Mouse (Mus musculus): ENCODE results near the gene Ybx3. TPM values are rescaled to one million over a fixed set of nuclear protein-coding genes. Genes with fewer than 3 reads are reported as not detected.
A peak's percentile ranks its signal among the peaks of the same experiment; 100 is the strongest.

Ybx3 gene
- total and polyA plus RNA-seq, 2 experiments from 2014 or later = 33.6 to 111 TPM

DNA sequence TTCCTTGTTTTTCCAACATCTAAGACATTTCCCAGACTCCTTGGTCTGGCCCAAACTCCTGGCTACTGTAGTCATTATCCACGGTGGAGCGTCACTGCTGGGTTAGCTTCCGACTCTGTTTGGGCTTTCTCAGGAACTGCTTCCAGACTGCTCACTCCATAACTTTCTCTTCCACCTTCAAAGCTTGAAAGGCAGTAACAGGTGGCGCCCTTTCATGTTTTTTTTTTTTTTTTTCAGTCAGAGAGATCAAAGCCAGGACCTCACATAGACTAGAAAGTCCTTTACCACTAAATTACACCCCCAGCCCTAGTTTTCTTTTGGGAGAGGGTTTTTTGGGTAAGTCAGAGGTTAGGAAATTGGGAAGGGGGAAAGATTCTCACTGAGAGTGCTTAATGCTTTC lies 33.4 kb downstream of the Ybx3 start:
- Histone ChIP-seq H3K9me3 (ENCODE audit: low read length) (no peaks in the 10 kb centered on the region), H3K4me2 (ENCODE audit: low read depth, low read length, poor library complexity, severe bottlenecking) (no peak overlapping the region), H3K27me3 (ENCODE audit: insufficient read depth, low read length) (no peaks in the 10 kb centered on the region), H3K4me3 (ENCODE audit: low read depth, low read length) (no peak overlapping the region), H3K36me3 (ENCODE audit: insufficient read depth, low read length) (no peaks in the 10 kb centered on the region), H3K27ac (ENCODE audit: low read depth, low read length) (no peak overlapping the region), H3K9ac (replicated peaks; ENCODE audit: low read length, poor library complexity, severe bottlenecking) (no peak overlapping the region), H3K4me1 (ENCODE audit: insufficient read depth, low read length) (no peaks in the 10 kb centered on the region)
- TF ChIP-seq CTCF (IDR thresholded peaks at IDR 0.05) = no peak
- 64% methylated on average over 4 of the region's 4 CpGs for WGBS
- DNase-seq (ENCODE audit: low spot score) (no peak), ATAC-seq (ENCODE audit: low FRiP score) (no peak)

- ATAC-seq (ENCODE audit: low FRiP score) (peak; percentile 92), DNase-seq (ENCODE audit: low spot score) (peak; percentile 94)
- Histone ChIP-seq H3K4me2 (ENCODE audit: low read depth, low read length, poor library complexity, severe bottlenecking) (peak within 1 kb of the TSS; percentile 71), H3K36me3 (ENCODE audit: insufficient read depth, low read length) (no peaks in the 10 kb centered on the region), H3K9me3 (ENCODE audit: low read length) (no peaks in the 10 kb centered on the region), H3K4me1 (ENCODE audit: insufficient read depth, low read length) (no peaks in the 10 kb centered on the region), H3K4me3 (ENCODE audit: low read depth, low read length) (peak within 1 kb of the TSS; percentile 42), H3K9ac (replicated peaks; ENCODE audit: low read length, poor library complexity, severe bottlenecking) (no peak within 1 kb of the TSS), H3K27ac (ENCODE audit: low read depth, low read length) (no peak within 1 kb of the TSS), H3K27me3 (ENCODE audit: insufficient read depth, low read length) (no peaks in the 10 kb centered on the region)
- WGBS = 3% methylated on average over 16 of the region's 16 CpGs
- TF ChIP-seq CTCF (IDR thresholded peaks at IDR 0.05) = peak; percentile 92
Measured at GRCm38 (mm10) chr6:131353352-131353919, 34.8 kb downstream of the Ybx3 start, which contains the start of gene Styk1. Gene Styk1 (minus strand): TSS chr6:131353597.

- Histone ChIP-seq H3K9me3 (ENCODE audit: low read length) (no peaks in the 10 kb centered on the region), H3K27ac (ENCODE audit: low read depth, low read length) (no peak overlapping the region), H3K36me3 (ENCODE audit: insufficient read depth, low read length) (no peaks in the 10 kb centered on the region), H3K4me2 (ENCODE audit: low read depth, low read length, poor library complexity, severe bottlenecking) (no peak overlapping the region), H3K4me3 (ENCODE audit: low read depth, low read length) (no peak overlapping the region), H3K27me3 (ENCODE audit: insufficient read depth, low read length) (no peaks in the 10 kb centered on the region), H3K9ac (replicated peaks; ENCODE audit: low read length, poor library complexity, severe bottlenecking) (no peak overlapping the region), H3K4me1 (ENCODE audit: insufficient read depth, low read length) (no peaks in the 10 kb centered on the region)
- ATAC-seq (ENCODE audit: low FRiP score) (no peak), DNase-seq (ENCODE audit: low spot score) (no peak)
- 90% methylated on average over 2 of the region's 2 CpGs for WGBS
- no peak for TF ChIP-seq CTCF (IDR thresholded peaks at IDR 0.05)
Measured at GRCm38 (mm10) chr6:131347026-131347425, 41.2 kb downstream of the Ybx3 start.

- Histone ChIP-seq H3K4me2 (ENCODE audit: low read depth, low read length, poor library complexity, severe bottlenecking) (no peak overlapping the region), H3K27me3 (ENCODE audit: insufficient read depth, low read length) (no peaks in the 10 kb centered on the region), H3K9me3 (ENCODE audit: low read length) (no peaks in the 10 kb centered on the region), H3K4me1 (ENCODE audit: insufficient read depth, low read length) (no peaks in the 10 kb centered on the region), H3K9ac (replicated peaks; ENCODE audit: low read length, poor library complexity, severe bottlenecking) (no peak overlapping the region), H3K27ac (ENCODE audit: low read depth, low read length) (no peak overlapping the region), H3K4me3 (ENCODE audit: low read depth, low read length) (no peak overlapping the region), H3K36me3 (ENCODE audit: insufficient read depth, low read length) (no peaks in the 10 kb centered on the region)
- ATAC-seq (ENCODE audit: low FRiP score) = no peak
- WGBS = 88% methylated on average over 7 of the region's 7 CpGs
- no peak for TF ChIP-seq CTCF (IDR thresholded peaks at IDR 0.05)
- no peak for DNase-seq (ENCODE audit: low spot score)
Measured at GRCm38 (mm10) chr6:131344346-131344745, 43.9 kb downstream of the Ybx3 start.

GRCm38 (mm10) chr6:131340082-131340481 lies 48.2 kb downstream of the Ybx3 start:
- DNase-seq (ENCODE audit: low spot score) (no peak), ATAC-seq (ENCODE audit: low FRiP score) (no peak)
- no peaks in the 10 kb centered on the region for H3K9me3 ChIP-seq (ENCODE audit: low read length)
- H3K4me3 ChIP-seq (ENCODE audit: low read depth, low read length) = no peak overlapping the region
- H3K9ac ChIP-seq (replicated peaks; ENCODE audit: low read length, poor library complexity, severe bottlenecking) = no peak overlapping the region
- no peak for TF ChIP-seq CTCF (IDR thresholded peaks at IDR 0.05)
- H3K27ac ChIP-seq (ENCODE audit: low read depth, low read length) = no peak overlapping the region
- no peaks in the 10 kb centered on the region for H3K4me1 ChIP-seq (ENCODE audit: insufficient read depth, low read length)
- 84% methylated on average over 3 of the region's 3 CpGs for WGBS
- no peaks in the 10 kb centered on the region for H3K36me3 ChIP-seq (ENCODE audit: insufficient read depth, low read length)
- no peaks in the 10 kb centered on the region for H3K27me3 ChIP-seq (ENCODE audit: insufficient read depth, low read length)
- H3K4me2 ChIP-seq (ENCODE audit: low read depth, low read length, poor library complexity, severe bottlenecking) = no peak overlapping the region

GRCm38 (mm10) chr6:131339309-131339708 lies 49.0 kb downstream of the Ybx3 start:
- no peaks in the 10 kb centered on the region for H3K27me3 ChIP-seq (ENCODE audit: insufficient read depth, low read length)
- H3K4me3 ChIP-seq (ENCODE audit: low read depth, low read length) = no peak overlapping the region
- H3K4me2 ChIP-seq (ENCODE audit: low read depth, low read length, poor library complexity, severe bottlenecking) = no peak overlapping the region
- TF ChIP-seq CTCF (IDR thresholded peaks at IDR 0.05) = no peak
- ATAC-seq (ENCODE audit: low FRiP score) (no peak), DNase-seq (ENCODE audit: low spot score) (no peak)
- H3K36me3 ChIP-seq (ENCODE audit: insufficient read depth, low read length) = no peaks in the 10 kb centered on the region
- H3K9me3 ChIP-seq (ENCODE audit: low read length) = no peaks in the 10 kb centered on the region
- no peak overlapping the region for H3K27ac ChIP-seq (ENCODE audit: low read depth, low read length)
- no peak overlapping the region for H3K9ac ChIP-seq (replicated peaks; ENCODE audit: low read length, poor library complexity, severe bottlenecking)
- no peaks in the 10 kb centered on the region for H3K4me1 ChIP-seq (ENCODE audit: insufficient read depth, low read length)
- 88% methylated on average over 3 of the region's 3 CpGs for WGBS
